Comparison of ENCODE assay signal across 17 mouse cellular contexts in the genomic region with DNA sequence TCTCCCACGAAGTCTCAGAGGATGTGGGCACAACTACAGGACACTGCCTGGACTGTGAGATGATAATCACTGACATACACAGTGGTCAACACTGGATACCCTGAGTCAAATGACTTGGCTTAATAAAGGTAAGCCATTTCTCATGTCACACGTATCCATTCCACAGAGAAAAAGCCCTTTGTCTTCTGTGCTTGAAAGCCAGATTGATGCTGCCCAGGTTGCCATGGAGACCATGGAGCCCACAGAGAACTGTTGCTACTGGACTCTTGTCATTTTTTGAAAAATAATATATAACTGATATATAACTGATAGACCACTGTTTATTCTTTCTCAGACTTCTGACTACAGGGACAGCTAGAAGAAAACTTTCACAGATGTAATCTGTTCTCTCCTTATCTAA. TPM values are rescaled to one million over a fixed set of nuclear protein-coding genes. Genes with fewer than 3 reads are reported as not detected.
DNase-seq lines count a peak whose midpoint lies in the region; ATAC-seq and TF ChIP-seq lines count a peak whose summit lies in the region.
"Had no signal": no experiment of that assay in that cellular context is flagged by ENCODE, and none has a peak within 500 bp of the region (broad histone marks: within the 10 kb centered on the region; RNA-seq: fewer than 3 reads in every experiment).

No protein-coding gene starts in this region.

- no peaks in the 10 kb centered on the region; the same call in 1 of the 2 replicates for H3K9me3 ChIP-seq in lung, embryonic 14.5 days (ENCODE audit: low read depth, low read length)
- no peaks in the 10 kb centered on the region for H3K9me3 ChIP-seq in lung, postnatal 0 days (ENCODE audit: low read length)
- H3K9me3 ChIP-seq: heart, embryonic 15.5 days; hindbrain, embryonic 15.5 days; liver, embryonic 13.5 days had no signal

- no peak overlapping the region for H3K4me3 ChIP-seq in lung, embryonic 14.5 days (ENCODE audit: low read depth, low read length)
- no peak overlapping the region for H3K4me3 ChIP-seq in lung, postnatal 0 days (ENCODE audit: low read depth, low read length)
- H3K4me3 ChIP-seq: heart, embryonic 15.5 days; hindbrain, embryonic 15.5 days; liver, embryonic 13.5 days had no signal

- H3K4me1 ChIP-seq in lung, embryonic 14.5 days (ENCODE audit: insufficient read depth), result no peaks in the 10 kb centered on the region; the same call in 1 of the 2 replicates
- no peaks in the 10 kb centered on the region; the same call in 1 of the 2 replicates for H3K4me1 ChIP-seq in lung, postnatal 0 days (ENCODE audit: insufficient read depth, low read depth, low read length)

- H3K9ac ChIP-seq in lung, embryonic 14.5 days, result no peak overlapping the region
- H3K9ac ChIP-seq in lung, postnatal 0 days (replicated peaks; ENCODE audit: low read depth), result no peak overlapping the region
- H3K9ac ChIP-seq: heart, embryonic 15.5 days; hindbrain, embryonic 15.5 days; liver, embryonic 13.5 days had no signal

- no peak for TF ChIP-seq EP300 in lung, postnatal 0 days (IDR thresholded peaks at IDR 0.05)

- ATAC-seq in lung, embryonic 14.5 days (ENCODE audit: insufficient read depth), result no peak
- ATAC-seq in lung, postnatal 0 days, result no peak
- ATAC-seq in frontal cortex, adult (ENCODE audit: low TSS enrichment), result no peak
- ATAC-seq: activated CD4-positive, CD25-positive, alpha-beta regulatory T cell, adult 4 months had no signal

- no peaks in the 10 kb centered on the region for H3K27me3 ChIP-seq in lung, embryonic 14.5 days (ENCODE audit: insufficient read depth, low read length)
- no peaks in the 10 kb centered on the region for H3K27me3 ChIP-seq in lung, postnatal 0 days (replicated peaks; ENCODE audit: insufficient read depth, low read length)
- H3K27me3 ChIP-seq: hindbrain, embryonic 15.5 days had no signal

- no peak overlapping the region for H3K27ac ChIP-seq in lung, embryonic 14.5 days (ENCODE audit: low read depth)
- no peak overlapping the region for H3K27ac ChIP-seq in lung, postnatal 0 days (ENCODE audit: low read length)
- H3K27ac ChIP-seq: heart, embryonic 15.5 days; hindbrain, embryonic 15.5 days; liver, embryonic 13.5 days had no signal

- H3K4me2 ChIP-seq in lung, embryonic 14.5 days, result no peak overlapping the region
- H3K4me2 ChIP-seq in lung, postnatal 0 days (replicated peaks; ENCODE audit: low read depth, low read length), result no peak overlapping the region
- H3K4me2 ChIP-seq: heart, embryonic 15.5 days; hindbrain, embryonic 15.5 days; liver, embryonic 13.5 days had no signal

- 22% methylated on average over 2 of the region's 2 CpGs for WGBS in lung, embryonic 14.5 days
- 29% methylated on average over 2 of the region's 2 CpGs for WGBS in lung, postnatal 0 days

- intact Hi-C loops in left cerebral cortex, postnatal 25 days (cut with DNase I), result no loop called here

- DNase-seq in embryo, embryonic 10 days (ENCODE audit: low spot score), result peak; percentile 32
- DNase-seq in embryo, embryonic 9.5 days (ENCODE audit: extremely low spot score), result no peak
- DNase-seq in lung, embryonic 14.5 days, result peak; percentile 33
- DNase-seq in lung, postnatal 0 days (ENCODE audit: low spot score), result no peak
- DNase-seq in embryo, embryonic 11.5 days (ENCODE audit: low read depth, low spot score), result peak; percentile 9
- DNase-seq in retina, embryonic 14.5 days (ENCODE audit: low spot score), result peak; percentile 37
- DNase-seq in left cerebral cortex, postnatal 25 days (ENCODE audit: low spot score in 2 of 2), result no peak
- DNase-seq: cerebellum, adult 11-12 months; kidney, adult 8-10 months; layer of hippocampus, postnatal 36 days; left cerebral cortex, postnatal 4 days; liver, embryonic 13.5 days; lung, postnatal 14 days had no signal

- TF ChIP-seq CTCF in lung, embryonic 14.5 days (IDR thresholded peaks at IDR 0.05; ENCODE audit: low read depth), result no peak
- TF ChIP-seq CTCF in lung, postnatal 0 days (IDR thresholded peaks at IDR 0.05), result no peak

- H3K36me3 ChIP-seq in lung, embryonic 14.5 days (ENCODE audit: insufficient read depth), result no peaks in the 10 kb centered on the region
- H3K36me3 ChIP-seq in lung, postnatal 0 days (ENCODE audit: insufficient read depth, low read length), result no peaks in the 10 kb centered on the region
- H3K36me3 ChIP-seq: heart, embryonic 15.5 days; hindbrain, embryonic 15.5 days; liver, embryonic 13.5 days had no signal

RNA-seq across cellular contexts. Expression of gene Galm, which starts 30.1 kb away (rescaled TPM):
- polyA plus RNA-seq in lung, embryonic 14.5 days (2014; fragmentation: Nextera tagmentation; extraction: Ambion mirVana), result 15.8 and 19.2 TPM in 2 replicates
- 7.5 and 8.6 TPM in 2 replicates for polyA plus RNA-seq in lung, postnatal 0 days (2015; fragmentation: Nextera tagmentation; extraction: Ambion mirVana)
- 1 to 10 TPM; 1.8 to 2.2 TPM for total RNA-seq in left cerebral cortex, postnatal 25 days (2021)

RNA-seq across cellular contexts. Expression of gene Hnrnpll, which starts 35.1 kb away (rescaled TPM):
- polyA plus RNA-seq in lung, embryonic 14.5 days (2014; fragmentation: Nextera tagmentation; extraction: Ambion mirVana), result 92.3 and 93.1 TPM in 2 replicates
- polyA plus RNA-seq in lung, postnatal 0 days (2015; fragmentation: Nextera tagmentation; extraction: Ambion mirVana), result 30.2 and 31.2 TPM in 2 replicates
- total RNA-seq in left cerebral cortex, postnatal 25 days (2021), result 10 to 100 TPM; 55.4 to 63.6 TPM

Comparison
In these comparisons a context has a peak if more than half of its experiments do, and no peak if none do; other contexts are left out.
1. DNase-seq: peak in embryo, embryonic 10 days (single experiment), lung, embryonic 14.5 days (single experiment), embryo, embryonic 11.5 days (single experiment) and retina, embryonic 14.5 days (single experiment); none in embryo, embryonic 9.5 days (single experiment), lung, postnatal 0 days (single experiment) and left cerebral cortex, postnatal 25 days (0 of 2).